Mouse (Mus musculus) lung, adult 18-20 months (tissue): Measurements from ENCODE around the gene Trhr2.

ENCODE experiments used
- DNase-seq, 2 experiments: peaks; one replicate each; pipeline ENCODE4 v3.0.0; 2022; ENCODE audit warnings: mixed read lengths in 2 of 2

Gene Trhr2

GRCm38 (mm10) chr8:122360696-122361416 is at the start of gene Trhr2:
TSS of gene Trhr2 (minus strand) at chr8:122360746.
- no peak for DNase-seq

- DNase-seq, result no peak
These were observed 47.1 kb upstream of the Trhr2 start for GRCm38 (mm10) chr8:122407678-122408077.

GRCm38 (mm10) chr8:122405146-122405805 is 44.7 kb upstream of the Trhr2 start:
- no peak for DNase-seq

- no peak for DNase-seq
These were observed 37.6 kb upstream of the Trhr2 start for GRCm38 (mm10) chr8:122398186-122398585.

- DNase-seq, result no peak
These were observed 34.7 kb upstream of the Trhr2 start for GRCm38 (mm10) chr8:122395291-122395690.

GRCm38 (mm10) chr8:122393717-122394116 is 33.2 kb upstream of the Trhr2 start:
- DNase-seq, result no peak

- DNase-seq, result no peak
These were observed 30.2 kb upstream of the Trhr2 start for GRCm38 (mm10) chr8:122390758-122391157.

GRCm38 (mm10) chr8:122389357-122389756 is 28.8 kb upstream of the Trhr2 start:
- DNase-seq, result no peak

- DNase-seq, result no peak
These were observed 22.5 kb upstream of the Trhr2 start for GRCm38 (mm10) chr8:122383039-122383438.

- peak; percentile 99 for DNase-seq
These were observed 16.1 kb upstream of the Trhr2 start, which contains the start of gene Zc3h18 for GRCm38 (mm10) chr8:122376365-122377231. TSS of gene Zc3h18 (plus strand) at chr8:122376609.

- DNase-seq, result no peak
These were observed 15.3 kb upstream of the Trhr2 start for GRCm38 (mm10) chr8:122375751-122376364.

- no peak for DNase-seq
These were observed 14.8 kb upstream of the Trhr2 start for GRCm38 (mm10) chr8:122375320-122375719.

GRCm38 (mm10) chr8:122371706-122372105 is 11.2 kb upstream of the Trhr2 start:
- DNase-seq, result no peak

GRCm38 (mm10) chr8:122369665-122370064 is 9.1 kb upstream of the Trhr2 start:
- peak; percentile 69 to 81 for DNase-seq

- DNase-seq, result no peak
These were observed 7.9 kb upstream of the Trhr2 start for GRCm38 (mm10) chr8:122368494-122368893.

GRCm38 (mm10) chr8:122362967-122363366 is 2.4 kb upstream of the Trhr2 start:
- no peak for DNase-seq

GRCm38 (mm10) chr8:122362271-122362670 is 1.7 kb upstream of the Trhr2 start:
- no peak for DNase-seq

- DNase-seq, result no peak
These were observed 1.3 kb downstream of the Trhr2 start for GRCm38 (mm10) chr8:122359111-122359775.

- DNase-seq, result no peak
These were observed 2.9 kb downstream of the Trhr2 start for GRCm38 (mm10) chr8:122357641-122358040.

GRCm38 (mm10) chr8:122357202-122357601 is 3.3 kb downstream of the Trhr2 start:
- DNase-seq, result no peak

- DNase-seq, result peak; percentile 52 to 70
These were observed 4.6 kb downstream of the Trhr2 start for GRCm38 (mm10) chr8:122355642-122356606.
